Mouse (Mus musculus): ENCODE data around the gene Als2. TPM values are rescaled to one million over a fixed set of nuclear protein-coding genes. Genes with fewer than 3 reads are reported as not detected.

The Als2 gene
- polyA plus RNA-seq, 1 experiment from 2014 or later, result 8.3 TPM

GRCm38 (mm10) chr1:59182373-59182772 lies 54.7 kb downstream of the Als2 start:
- H3K9me3 ChIP-seq (ENCODE audit: control insufficient read depth, low read depth, low read length), result no peaks in the 10 kb centered on the region
- WGBS, result 90% methylated on average over 2 of the region's 2 CpGs
- ATAC-seq (ENCODE audit: insufficient number of reproducible peaks, insufficient read depth, low FRiP score, low read depth), result no peak

GRCm38 (mm10) chr1:59180003-59180402 lies 57.0 kb downstream of the Als2 start:
- no peaks in the 10 kb centered on the region for H3K9me3 ChIP-seq (ENCODE audit: control insufficient read depth, low read depth, low read length)
- H3K27me3 ChIP-seq (ENCODE audit: control insufficient read depth, insufficient read depth, low read length), result no peaks in the 10 kb centered on the region
- no peak for ATAC-seq (ENCODE audit: insufficient number of reproducible peaks, insufficient read depth, low FRiP score, low read depth)
- peaks cover 11% of the 10 kb centered on the region for H3K36me3 ChIP-seq (ENCODE audit: control insufficient read depth, insufficient read depth, low read length)
- no peak overlapping the region for H3K9ac ChIP-seq (replicated peaks; ENCODE audit: low read depth, low read length)
- H3K27ac ChIP-seq (ENCODE audit: low read length), result no peak overlapping the region
- 93% methylated on average over 3 of the region's 3 CpGs for WGBS
- H3K4me1 ChIP-seq (ENCODE audit: control insufficient read depth, insufficient read depth, low read length), result no peaks in the 10 kb centered on the region
- no peak overlapping the region for H3K4me2 ChIP-seq (replicated peaks; ENCODE audit: low read depth, low read length)
- H3K4me3 ChIP-seq (ENCODE audit: low read depth, low read length), result no peak overlapping the region

More at GRCm38 (mm10) chr1:59182373-59182772, 54.7 kb downstream of the Als2 start:
- Histone ChIP-seq H3K9ac (replicated peaks; ENCODE audit: low read depth, low read length) (no peak overlapping the region), H3K4me2 (replicated peaks; ENCODE audit: low read depth, low read length) (no peak overlapping the region), H3K36me3 (ENCODE audit: control insufficient read depth, insufficient read depth, low read length) (peaks cover 14% of the 10 kb centered on the region), H3K27me3 (ENCODE audit: control insufficient read depth, insufficient read depth, low read length) (no peaks in the 10 kb centered on the region), H3K4me1 (ENCODE audit: control insufficient read depth, insufficient read depth, low read length) (no peaks in the 10 kb centered on the region), H3K27ac (ENCODE audit: low read length) (no peak overlapping the region), H3K4me3 (ENCODE audit: low read depth, low read length) (no peak overlapping the region)

- H3K27me3 ChIP-seq (ENCODE audit: control insufficient read depth, insufficient read depth, low read length), result no peaks in the 10 kb centered on the region
- no peak for ATAC-seq (ENCODE audit: insufficient number of reproducible peaks, insufficient read depth, low FRiP score, low read depth)
- H3K9me3 ChIP-seq (ENCODE audit: control insufficient read depth, low read depth, low read length), result no peaks in the 10 kb centered on the region
- 87% methylated on average over 10 of the region's 10 CpGs for WGBS
- no peak overlapping the region for H3K9ac ChIP-seq (replicated peaks; ENCODE audit: low read depth, low read length)
- H3K27ac ChIP-seq (ENCODE audit: low read length), result no peak overlapping the region
- peaks cover 9% of the 10 kb centered on the region for H3K36me3 ChIP-seq (ENCODE audit: control insufficient read depth, insufficient read depth, low read length)
- H3K4me2 ChIP-seq (replicated peaks; ENCODE audit: low read depth, low read length), result no peak overlapping the region
- no peak overlapping the region for H3K4me3 ChIP-seq (ENCODE audit: low read depth, low read length)
- no peaks in the 10 kb centered on the region for H3K4me1 ChIP-seq (ENCODE audit: control insufficient read depth, insufficient read depth, low read length)
These were observed 58.6 kb downstream of the Als2 start for GRCm38 (mm10) chr1:59178401-59178800.

- Histone ChIP-seq H3K36me3 (ENCODE audit: control insufficient read depth, insufficient read depth, low read length) (peaks cover 9% of the 10 kb centered on the region), H3K4me3 (ENCODE audit: low read depth, low read length) (no peak overlapping the region), H3K27ac (ENCODE audit: low read length) (no peak overlapping the region), H3K27me3 (ENCODE audit: control insufficient read depth, insufficient read depth, low read length) (no peaks in the 10 kb centered on the region), H3K4me1 (ENCODE audit: control insufficient read depth, insufficient read depth, low read length) (0 out of 2 replicates have a peak, but pooled peaks cover 3% of the 10 kb centered on the region), H3K9ac (replicated peaks; ENCODE audit: low read depth, low read length) (no peak overlapping the region), H3K4me2 (replicated peaks; ENCODE audit: low read depth, low read length) (no peak overlapping the region), H3K9me3 (ENCODE audit: control insufficient read depth, low read depth, low read length) (no peaks in the 10 kb centered on the region)
- ATAC-seq (ENCODE audit: insufficient number of reproducible peaks, insufficient read depth, low FRiP score, low read depth), result no peak
- WGBS, result 55% methylated on average over 10 of the region's 10 CpGs
These were observed 62.3 kb downstream of the Als2 start for GRCm38 (mm10) chr1:59174514-59175373.

GRCm38 (mm10) chr1:59173023-59173422 lies 64.0 kb downstream of the Als2 start:
- Histone ChIP-seq H3K4me2 (replicated peaks; ENCODE audit: low read depth, low read length) (no peak overlapping the region), H3K4me1 (ENCODE audit: control insufficient read depth, insufficient read depth, low read length) (0 out of 2 replicates have a peak, but pooled peaks cover 3% of the 10 kb centered on the region), H3K27me3 (ENCODE audit: control insufficient read depth, insufficient read depth, low read length) (no peaks in the 10 kb centered on the region), H3K27ac (ENCODE audit: low read length) (no peak overlapping the region), H3K4me3 (ENCODE audit: low read depth, low read length) (no peak overlapping the region), H3K9me3 (ENCODE audit: control insufficient read depth, low read depth, low read length) (no peaks in the 10 kb centered on the region), H3K9ac (replicated peaks; ENCODE audit: low read depth, low read length) (no peak overlapping the region), H3K36me3 (ENCODE audit: control insufficient read depth, insufficient read depth, low read length) (no peaks in the 10 kb centered on the region)
- ATAC-seq (ENCODE audit: insufficient number of reproducible peaks, insufficient read depth, low FRiP score, low read depth), result no peak
- 66% methylated on average over 5 of the region's 5 CpGs for WGBS

GRCm38 (mm10) chr1:59171875-59172274 lies 65.2 kb downstream of the Als2 start:
- ATAC-seq (ENCODE audit: insufficient number of reproducible peaks, insufficient read depth, low FRiP score, low read depth), result no peak
- Histone ChIP-seq H3K4me1 (ENCODE audit: control insufficient read depth, insufficient read depth, low read length) (0 out of 2 replicates have a peak, but pooled peaks cover 3% of the 10 kb centered on the region), H3K9ac (replicated peaks; ENCODE audit: low read depth, low read length) (no peak overlapping the region), H3K27me3 (ENCODE audit: control insufficient read depth, insufficient read depth, low read length) (no peaks in the 10 kb centered on the region), H3K9me3 (ENCODE audit: control insufficient read depth, low read depth, low read length) (no peaks in the 10 kb centered on the region), H3K4me3 (ENCODE audit: low read depth, low read length) (no peak overlapping the region), H3K27ac (ENCODE audit: low read length) (no peak overlapping the region), H3K4me2 (replicated peaks; ENCODE audit: low read depth, low read length) (no peak overlapping the region), H3K36me3 (ENCODE audit: control insufficient read depth, insufficient read depth, low read length) (no peaks in the 10 kb centered on the region)
- WGBS, result 38% methylated on average over 5 of the region's 5 CpGs

- H3K4me1 ChIP-seq (ENCODE audit: control insufficient read depth, insufficient read depth, low read length), result 0 out of 2 replicates have a peak, but pooled peaks cover 3% of the 10 kb centered on the region
- H3K4me2 ChIP-seq (replicated peaks; ENCODE audit: low read depth, low read length), result no peak overlapping the region
- H3K9ac ChIP-seq (replicated peaks; ENCODE audit: low read depth, low read length), result no peak overlapping the region
- no peaks in the 10 kb centered on the region for H3K27me3 ChIP-seq (ENCODE audit: control insufficient read depth, insufficient read depth, low read length)
- H3K27ac ChIP-seq (ENCODE audit: low read length), result no peak overlapping the region
- 82% methylated on average over 8 of the region's 8 CpGs for WGBS
- ATAC-seq (ENCODE audit: insufficient number of reproducible peaks, insufficient read depth, low FRiP score, low read depth), result no peak
- H3K9me3 ChIP-seq (ENCODE audit: control insufficient read depth, low read depth, low read length), result no peaks in the 10 kb centered on the region
- no peak overlapping the region for H3K4me3 ChIP-seq (ENCODE audit: low read depth, low read length)
- H3K36me3 ChIP-seq (ENCODE audit: control insufficient read depth, insufficient read depth, low read length), result peaks cover 4% of the 10 kb centered on the region; the same call in 1 of the 2 replicates
These were observed 66.7 kb downstream of the Als2 start for GRCm38 (mm10) chr1:59170290-59170689.

GRCm38 (mm10) chr1:59169586-59169985 lies 67.4 kb downstream of the Als2 start:
- Histone ChIP-seq H3K27ac (ENCODE audit: low read length) (no peak overlapping the region), H3K27me3 (ENCODE audit: control insufficient read depth, insufficient read depth, low read length) (no peaks in the 10 kb centered on the region), H3K9ac (replicated peaks; ENCODE audit: low read depth, low read length) (no peak overlapping the region), H3K4me3 (ENCODE audit: low read depth, low read length) (no peak overlapping the region), H3K9me3 (ENCODE audit: control insufficient read depth, low read depth, low read length) (no peaks in the 10 kb centered on the region), H3K4me2 (replicated peaks; ENCODE audit: low read depth, low read length) (no peak overlapping the region), H3K4me1 (ENCODE audit: control insufficient read depth, insufficient read depth, low read length) (0 out of 2 replicates have a peak, but pooled peaks cover 3% of the 10 kb centered on the region), H3K36me3 (ENCODE audit: control insufficient read depth, insufficient read depth, low read length) (peaks cover 4% of the 10 kb centered on the region; the same call in 1 of the 2 replicates)
- 90% methylated on average over 6 of the region's 6 CpGs for WGBS
- no peak for ATAC-seq (ENCODE audit: insufficient number of reproducible peaks, insufficient read depth, low FRiP score, low read depth)
